Mouse (Mus musculus): Measurements from ENCODE around the gene Knstrn.

DNA sequence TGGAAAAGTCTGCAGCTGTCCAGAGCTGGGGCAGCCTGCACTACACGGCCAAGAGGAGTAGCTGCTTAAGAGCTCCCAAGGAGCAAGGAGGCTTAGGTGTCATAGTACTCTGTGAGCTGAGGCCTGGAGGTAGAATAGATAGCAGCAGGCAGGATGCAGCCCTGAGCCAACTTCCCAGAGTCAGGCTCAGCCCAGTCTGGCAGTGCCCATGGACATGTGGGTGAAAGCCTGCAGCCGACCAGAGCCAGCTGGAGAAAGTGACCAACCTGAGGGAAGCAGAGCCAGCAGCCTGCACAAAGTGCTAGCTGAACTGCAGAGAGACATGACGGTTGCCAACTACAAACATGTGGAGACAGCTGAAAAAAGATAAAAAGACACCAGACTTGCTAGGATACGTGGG lies 6.9 kb upstream of the Knstrn start:
- TF ChIP-seq CTCF (IDR thresholded peaks at IDR 0.05; ENCODE audit: control insufficient read depth, insufficient read depth, low read length) (no peak), POLR2A (IDR thresholded peaks at IDR 0.05; ENCODE audit: borderline replicate concordance, control insufficient read depth, low read depth, low read length) (no peak)
